Mouse (Mus musculus) hindbrain, embryonic 13.5 days (tissue): ENCODE measurements around the gene Grm4. TPM values are rescaled to one million over a fixed set of nuclear protein-coding genes. Genes with fewer than 3 reads are reported as not detected.

ENCODE experiments used
- ATAC-seq: fragments of 200-750 bp; cut with Nextera tagmentation; 2 replicates; pipeline ENCODE4 v1.8.0; 2017; ENCODE audit warnings: moderate TSS enrichment; ENCODE audit not compliant: low FRiP score
- H3K27ac ChIP-seq: fragments of 300-500 bp; sonication (generic); 2 replicates; pipeline ENCODE4 v1.5.1; 2015; ENCODE audit warnings: inconsistent platforms, mild to moderate bottlenecking, moderate library complexity
- H3K27me3 ChIP-seq: fragments of 300-500 bp; sonication (generic); 2 replicates; pipeline ENCODE4 v1.6.1; 2015; ENCODE audit warnings: mild to moderate bottlenecking, inconsistent platforms
- H3K36me3 ChIP-seq: fragments of 300-500 bp; sonication (generic); 2 replicates; pipeline ENCODE4 v1.6.1; 2015; ENCODE audit warnings: mild to moderate bottlenecking, inconsistent platforms
- H3K4me1 ChIP-seq: fragments of 300-500 bp; sonication (generic); replicated peaks from 2 replicates; pipeline ENCODE4 v1.6.1; 2015; ENCODE audit warnings: inconsistent platforms
- H3K4me2 ChIP-seq: fragments of 300-500 bp; sonication (generic); 2 replicates; pipeline ENCODE4 v1.6.1; 2015; ENCODE audit warnings: inconsistent platforms, mild to moderate bottlenecking, moderate library complexity
- H3K4me3 ChIP-seq: fragments of 300-500 bp; sonication (generic); 2 replicates; pipeline ENCODE4 v1.5.1; 2015; ENCODE audit warnings: mild to moderate bottlenecking, inconsistent platforms
- H3K9ac ChIP-seq: fragments of 300-500 bp; sonication (generic); 2 replicates; pipeline ENCODE4 v1.6.1; 2015; ENCODE audit warnings: mild to moderate bottlenecking, inconsistent platforms
- H3K9me3 ChIP-seq: fragments of 300-500 bp; sonication (generic); 2 replicates; pipeline ENCODE4 v1.6.1; 2016; ENCODE audit warnings: inconsistent platforms
- whole genome bisulfite sequencing: fragments of 180-500 bp; shearing (Covaris S2); methylation state at CpG from one replicate; pipeline ENCODE4 v1.1.7; 2015; 5-methylcytosine and 5-hydroxymethylcytosine counted together
- polyA plus RNA-seq: library from polyadenylated mRNA; unstranded; fragments of >200 nt; fragmentation: Nextera tagmentation; extraction: Ambion mirVana; gene quantifications from 2 replicates; pipeline ENCODE4 v1.2.1, GENCODE M21; 2015

The Grm4 gene
- polyA plus RNA-seq, 1 experiment from 2014 or later, result 4.8 TPM

DNA sequence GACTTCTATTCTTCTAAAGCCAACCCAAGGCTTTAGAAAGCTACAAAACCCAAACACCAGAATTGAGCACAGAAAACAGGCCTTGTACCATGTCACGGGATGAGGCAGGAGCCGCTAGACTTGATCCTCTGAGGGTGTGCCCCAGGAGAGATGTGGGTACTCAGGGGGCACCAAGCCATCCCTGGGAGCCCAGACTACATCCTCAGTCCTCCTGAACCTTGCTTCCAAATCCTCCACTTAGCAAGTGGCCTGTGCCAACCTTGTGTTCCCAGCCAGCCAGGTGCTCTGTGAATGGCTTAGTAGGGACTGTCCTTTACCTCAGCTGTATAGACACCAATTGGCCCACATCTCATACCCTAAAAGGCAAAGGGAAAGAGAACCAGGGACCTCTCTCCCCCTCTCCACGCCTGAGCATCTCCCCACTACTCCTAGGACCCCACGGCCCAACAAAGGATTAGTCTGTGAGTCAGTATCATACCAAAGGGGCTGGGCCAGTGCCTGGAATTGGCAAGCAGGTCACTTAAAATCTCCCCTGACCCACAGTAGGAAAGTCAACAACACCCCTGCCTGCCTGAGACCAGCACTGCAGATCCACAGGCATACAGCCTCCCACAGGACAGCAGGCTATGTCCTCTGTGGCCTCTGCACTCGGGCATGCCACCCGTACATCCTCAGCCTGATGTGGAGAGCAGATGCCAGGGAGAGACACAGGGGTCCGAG, 14.2 kb downstream of the Grm4 start:
- H3K27ac ChIP-seq, result no peak overlapping the region
- H3K9ac ChIP-seq, result no peak overlapping the region
- H3K4me1 ChIP-seq, result peaks cover 89% of the 10 kb centered on the region
- WGBS, result 80% methylated on average over 7 of the region's 7 CpGs
- H3K9me3 ChIP-seq, result no peaks in the 10 kb centered on the region
- H3K4me3 ChIP-seq, result no peak overlapping the region
- ATAC-seq, result no peak
- no peak overlapping the region for H3K4me2 ChIP-seq
- peaks cover 51% of the 10 kb centered on the region for H3K27me3 ChIP-seq
- H3K36me3 ChIP-seq, result no peaks in the 10 kb centered on the region

DNA sequence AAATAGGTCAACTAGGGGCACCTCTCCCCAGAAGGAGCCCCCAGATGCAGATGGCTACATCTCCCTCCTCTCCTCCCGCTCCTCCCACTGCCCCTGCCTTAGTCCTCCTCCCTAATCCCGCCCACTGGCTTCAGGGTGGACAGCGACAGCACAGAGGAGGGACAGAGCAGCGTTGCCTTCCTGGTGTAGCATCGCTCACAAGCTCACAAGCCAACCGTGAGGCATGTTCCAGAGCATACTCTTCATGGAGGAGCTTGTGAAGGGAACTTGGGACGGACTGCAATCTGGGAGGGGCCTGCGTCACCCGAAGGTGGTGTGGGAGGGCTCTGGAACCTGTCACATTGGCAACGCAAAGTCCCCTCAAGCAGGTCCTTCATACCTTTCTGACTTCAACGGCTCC, 14.8 kb downstream of the Grm4 start:
- ATAC-seq, result no peak
- no peak overlapping the region for H3K27ac ChIP-seq
- H3K36me3 ChIP-seq, result no peaks in the 10 kb centered on the region
- 49% methylated on average over 11 of the region's 11 CpGs for WGBS
- H3K9ac ChIP-seq, result 0 out of 2 replicates have a peak overlapping the region, but pooled peaks have one; percentile 19
- no peak overlapping the region for H3K4me3 ChIP-seq
- H3K4me1 ChIP-seq, result peaks cover 89% of the 10 kb centered on the region
- no peaks in the 10 kb centered on the region for H3K9me3 ChIP-seq
- H3K4me2 ChIP-seq, result no peak overlapping the region
- peaks cover 44% of the 10 kb centered on the region for H3K27me3 ChIP-seq

GRCm38 (mm10) chr17:27505221-27505881, 15.9 kb downstream of the Grm4 start:
- 24% methylated on average over 10 of the region's 10 CpGs for WGBS
- H3K27ac ChIP-seq, result no peak overlapping the region
- peaks cover 34% of the 10 kb centered on the region for H3K27me3 ChIP-seq
- no peaks in the 10 kb centered on the region for H3K36me3 ChIP-seq
- H3K4me3 ChIP-seq, result no peak overlapping the region
- peaks cover 89% of the 10 kb centered on the region for H3K4me1 ChIP-seq
- H3K4me2 ChIP-seq, result no peak overlapping the region
- no peaks in the 10 kb centered on the region for H3K9me3 ChIP-seq
- H3K9ac ChIP-seq, result no peak overlapping the region; the same call in 1 of the 2 replicates
- ATAC-seq, result no peak

DNA sequence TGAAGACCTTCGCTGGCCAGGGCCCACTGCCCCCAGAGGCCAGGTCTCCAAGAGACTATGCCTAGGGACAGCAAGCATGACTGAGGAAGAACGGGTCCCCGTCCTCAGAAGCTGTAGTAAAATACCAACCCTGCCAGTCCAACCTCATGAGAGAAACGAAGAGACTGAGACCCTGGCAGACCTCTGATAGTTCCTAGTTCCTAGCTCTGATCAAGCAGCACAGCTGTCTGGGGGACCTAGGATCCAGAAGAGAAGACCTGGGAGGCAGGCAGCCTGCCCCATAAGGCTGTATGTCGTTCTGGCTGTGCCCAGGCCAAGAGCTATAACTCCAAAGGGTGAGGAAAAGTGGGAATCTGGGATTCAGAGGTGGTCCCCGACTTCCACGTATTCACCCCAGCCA, 17.3 kb downstream of the Grm4 start:
- Histone ChIP-seq H3K36me3 (no peaks in the 10 kb centered on the region), H3K9ac (no peak overlapping the region), H3K4me2 (no peak overlapping the region), H3K27ac (0 out of 2 replicates have a peak overlapping the region, but pooled peaks have one; percentile 4), H3K27me3 (peaks cover 26% of the 10 kb centered on the region), H3K9me3 (no peaks in the 10 kb centered on the region), H3K4me1 (peaks cover 86% of the 10 kb centered on the region), H3K4me3 (no peak overlapping the region)
- 72% methylated on average over 7 of the region's 7 CpGs for WGBS
- ATAC-seq, result no peak

- 64% methylated on average over 31 of the region's 31 CpGs for WGBS
- Histone ChIP-seq H3K9me3 (no peaks in the 10 kb centered on the region), H3K4me1 (peaks cover 77% of the 10 kb centered on the region), H3K4me2 (no peak overlapping the region), H3K4me3 (no peak overlapping the region), H3K36me3 (no peaks in the 10 kb centered on the region), H3K27ac (peak overlapping the region; percentile 84; the same call in 1 of the 2 replicates), H3K9ac (no peak overlapping the region), H3K27me3 (peaks cover 20% of the 10 kb centered on the region)
- ATAC-seq, result no peak
Observed at GRCm38 (mm10) chr17:27502736-27503445, 18.3 kb downstream of the Grm4 start.

DNA sequence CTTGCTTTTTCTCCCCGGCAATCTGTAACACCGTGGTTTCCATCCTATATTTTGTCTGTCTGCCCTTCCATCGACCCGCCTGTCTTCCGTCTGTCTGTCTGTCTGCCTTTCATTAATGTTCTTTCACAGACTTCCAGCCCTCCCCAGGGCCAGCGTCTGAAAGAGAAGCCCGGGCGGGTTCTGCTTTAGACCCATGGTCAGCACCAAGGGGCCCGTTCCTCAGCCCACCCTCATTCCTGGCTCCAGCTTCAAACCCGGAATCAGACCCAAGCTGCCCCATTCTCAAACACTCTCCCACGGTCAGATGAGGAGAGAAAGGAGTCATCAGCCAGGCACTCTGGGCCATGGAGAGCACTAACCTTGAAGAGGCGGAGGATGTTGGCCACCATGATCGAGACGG, 18.9 kb downstream of the Grm4 start:
- 0 out of 2 replicates have a peak overlapping the region, but pooled peaks have one; percentile 60 for H3K9ac ChIP-seq

GRCm38 (mm10) chr17:27501331-27502251, 19.6 kb downstream of the Grm4 start:
- peak; percentile 53 for ATAC-seq
- Histone ChIP-seq H3K4me1 (peaks cover 74% of the 10 kb centered on the region), H3K9me3 (no peaks in the 10 kb centered on the region), H3K9ac (peak overlapping the region; percentile 60), H3K4me2 (peak overlapping the region; percentile 32), H3K36me3 (no peaks in the 10 kb centered on the region), H3K4me3 (no peak overlapping the region), H3K27me3 (peaks cover 11% of the 10 kb centered on the region; the same call in 1 of the 2 replicates), H3K27ac (peak overlapping the region; percentile 84)
- 6% methylated on average over 18 of the region's 18 CpGs for WGBS

More for the DNA sequence above, 18.9 kb downstream of the Grm4 start:
- H3K36me3 ChIP-seq, result no peaks in the 10 kb centered on the region
- no peaks in the 10 kb centered on the region for H3K9me3 ChIP-seq
- H3K27me3 ChIP-seq, result peaks cover 16% of the 10 kb centered on the region; the same call in 1 of the 2 replicates
- ATAC-seq, result no peak
- 21% methylated on average over 14 of the region's 14 CpGs for WGBS
- no peak overlapping the region for H3K4me3 ChIP-seq
- peak overlapping the region; percentile 84 for H3K27ac ChIP-seq
- peak overlapping the region; percentile 32 for H3K4me2 ChIP-seq
- H3K4me1 ChIP-seq, result peaks cover 74% of the 10 kb centered on the region

DNA sequence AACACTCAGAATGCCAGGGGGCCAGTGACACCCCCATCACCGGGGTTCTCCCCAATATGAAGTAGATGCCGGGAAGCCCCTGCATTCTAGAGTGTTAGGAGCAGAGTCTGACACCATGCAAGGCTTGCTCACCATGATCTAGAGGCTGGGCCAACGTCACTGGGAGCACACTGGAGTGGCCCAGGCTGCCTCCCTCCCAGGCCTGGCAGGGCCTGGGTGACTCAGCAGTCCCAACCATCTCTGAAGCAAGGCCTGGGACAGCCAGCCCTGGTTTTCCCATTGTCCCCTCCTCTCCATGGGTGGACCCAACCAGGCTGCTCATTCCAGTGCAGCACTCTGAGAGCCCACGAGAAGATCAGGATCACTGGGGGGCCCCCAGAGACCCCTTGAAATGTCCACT, 20.4 kb downstream of the Grm4 start:
- H3K36me3 ChIP-seq, result no peaks in the 10 kb centered on the region
- 0 out of 2 replicates have a peak overlapping the region, but pooled peaks have one; percentile 32 for H3K4me2 ChIP-seq
- H3K27me3 ChIP-seq, result peaks cover 11% of the 10 kb centered on the region; the same call in 1 of the 2 replicates
- H3K4me3 ChIP-seq, result no peak overlapping the region
- H3K9ac ChIP-seq, result peak overlapping the region; percentile 60
- WGBS, result 41% methylated on average over 4 of the region's 4 CpGs
- H3K4me1 ChIP-seq, result peaks cover 66% of the 10 kb centered on the region
- no peaks in the 10 kb centered on the region for H3K9me3 ChIP-seq
- peak overlapping the region; percentile 84 for H3K27ac ChIP-seq
- 0 out of 2 replicates have a peak, but pooled peaks have one; percentile 21 for ATAC-seq

DNA sequence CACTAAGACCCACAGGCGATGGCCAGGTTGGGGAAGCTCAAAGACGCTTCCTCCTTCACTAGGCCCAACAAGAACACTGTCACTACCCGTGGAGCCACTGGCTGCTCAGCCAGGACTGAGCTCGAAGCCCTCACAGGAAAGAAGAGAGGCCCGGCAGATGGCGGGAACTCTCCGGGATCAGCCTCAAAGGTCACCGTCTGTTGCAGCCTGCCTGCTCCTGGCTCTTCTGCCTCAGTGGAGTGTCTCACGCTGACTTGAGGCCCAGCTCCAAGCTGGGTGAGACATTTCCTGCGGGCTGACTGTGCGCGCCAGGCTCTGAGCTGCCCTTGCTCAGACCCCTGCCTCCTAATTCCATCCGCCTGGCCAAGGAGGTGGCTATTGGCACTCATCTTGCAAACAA, 22.1 kb downstream of the Grm4 start:
- H3K9me3 ChIP-seq, result no peaks in the 10 kb centered on the region
- peaks cover 3% of the 10 kb centered on the region; the same call in 1 of the 2 replicates for H3K27me3 ChIP-seq
- 76% methylated on average over 13 of the region's 13 CpGs for WGBS

GRCm38 (mm10) chr17:27497798-27498197, 23.4 kb downstream of the Grm4 start:
- H3K9me3 ChIP-seq, result no peaks in the 10 kb centered on the region
- no peak overlapping the region for H3K4me2 ChIP-seq
- H3K4me3 ChIP-seq, result no peak overlapping the region
- H3K9ac ChIP-seq, result no peak overlapping the region
- peaks cover 36% of the 10 kb centered on the region for H3K4me1 ChIP-seq
- no peak for ATAC-seq
- H3K27me3 ChIP-seq, result no peaks in the 10 kb centered on the region
- 80% methylated on average over 5 of the region's 5 CpGs for WGBS
- H3K36me3 ChIP-seq, result no peaks in the 10 kb centered on the region
- no peak overlapping the region for H3K27ac ChIP-seq

More for the DNA sequence above, 22.1 kb downstream of the Grm4 start:
- Histone ChIP-seq H3K4me1 (peaks cover 49% of the 10 kb centered on the region), H3K4me2 (no peak overlapping the region), H3K27ac (no peak overlapping the region), H3K9ac (no peak overlapping the region), H3K36me3 (no peaks in the 10 kb centered on the region), H3K4me3 (no peak overlapping the region)
- no peak for ATAC-seq

GRCm38 (mm10) chr17:27495008-27495540, 26.1 kb downstream of the Grm4 start:
- no peak overlapping the region for H3K27ac ChIP-seq
- 93% methylated on average over 7 of the region's 7 CpGs for WGBS
- H3K27me3 ChIP-seq, result no peaks in the 10 kb centered on the region
- H3K9ac ChIP-seq, result no peak overlapping the region
- H3K4me1 ChIP-seq, result peaks cover 9% of the 10 kb centered on the region
- no peaks in the 10 kb centered on the region for H3K9me3 ChIP-seq
- H3K4me3 ChIP-seq, result no peak overlapping the region
- H3K4me2 ChIP-seq, result no peak overlapping the region
- no peak for ATAC-seq
- H3K36me3 ChIP-seq, result no peaks in the 10 kb centered on the region
